Mouse (Mus musculus) E14TG2a.4 (cell line): ENCODE data around the gene Relch.

Source experiments
- H3K27me3 ChIP-seq: 2 replicates; pipeline ENCODE4 v1.6.1; 2014; ENCODE audit warnings: low read length, control low read depth; ENCODE audit not compliant: insufficient read depth
- H3K36me3 ChIP-seq: 2 replicates; pipeline ENCODE4 v1.6.1; 2014; ENCODE audit warnings: low read length, control low read depth; ENCODE audit not compliant: insufficient read depth
- H3K4me1 ChIP-seq: replicated peaks from 2 replicates; pipeline ENCODE4 v1.6.1; 2014; ENCODE audit warnings: low read depth, low read length, control low read depth
- H3K4me3 ChIP-seq: replicated peaks from 2 replicates; pipeline ENCODE4 v1.5.1; 2014; ENCODE audit warnings: mild to moderate bottlenecking, low read length
- H3K9me3 ChIP-seq: 2 replicates; pipeline ENCODE4 v1.6.1; 2014; ENCODE audit warnings: low read length, control low read depth
- CTCF ChIP-seq: conservative IDR thresholded peaks from 2 replicates; pipeline ENCODE4 v1.5.1; 2014; ENCODE audit warnings: low read length
- NANOG ChIP-seq: IDR thresholded peaks from 2 replicates; pipeline ENCODE4 v1.6.1; 2014; ENCODE audit warnings: borderline replicate concordance, low read length, mixed read lengths
- POU5F1 ChIP-seq: IDR thresholded peaks from 2 replicates; pipeline ENCODE4 v1.6.1; 2014; ENCODE audit warnings: low read length, borderline replicate concordance

Relch gene

GRCm38 (mm10) chr1:105795705-105796104 is 132.0 kb downstream of the Relch start:
- no peaks in the 10 kb centered on the region for H3K36me3 ChIP-seq
- TF ChIP-seq CTCF, result no peak
- TF ChIP-seq NANOG, result no peak
- TF ChIP-seq POU5F1, result no peak
- no peak overlapping the region for H3K4me3 ChIP-seq
- no peaks in the 10 kb centered on the region; the same call in 1 of the 2 replicates for H3K27me3 ChIP-seq
- H3K9me3 ChIP-seq, result no peaks in the 10 kb centered on the region
- no peaks in the 10 kb centered on the region for H3K4me1 ChIP-seq

GRCm38 (mm10) chr1:105800570-105800969 is 136.9 kb downstream of the Relch start:
- no peak overlapping the region for H3K4me3 ChIP-seq
- H3K36me3 ChIP-seq, result no peaks in the 10 kb centered on the region
- TF ChIP-seq NANOG, result no peak
- no peak for TF ChIP-seq CTCF
- no peak for TF ChIP-seq POU5F1
- H3K27me3 ChIP-seq, result no peaks in the 10 kb centered on the region; the same call in 1 of the 2 replicates
- H3K4me1 ChIP-seq, result no peaks in the 10 kb centered on the region
- no peaks in the 10 kb centered on the region for H3K9me3 ChIP-seq

GRCm38 (mm10) chr1:105801252-105801651 is 137.6 kb downstream of the Relch start:
- Histone ChIP-seq H3K4me3 (no peak overlapping the region), H3K4me1 (no peaks in the 10 kb centered on the region), H3K27me3 (no peaks in the 10 kb centered on the region; the same call in 1 of the 2 replicates), H3K9me3 (no peaks in the 10 kb centered on the region), H3K36me3 (no peaks in the 10 kb centered on the region)
- TF ChIP-seq POU5F1 (no peak), CTCF (no peak), NANOG (no peak)

- H3K27me3 ChIP-seq, result no peaks in the 10 kb centered on the region; the same call in 1 of the 2 replicates
- no peak for TF ChIP-seq CTCF
- no peak overlapping the region for H3K4me3 ChIP-seq
- no peaks in the 10 kb centered on the region for H3K4me1 ChIP-seq
- no peaks in the 10 kb centered on the region for H3K9me3 ChIP-seq
- no peaks in the 10 kb centered on the region for H3K36me3 ChIP-seq
These were observed 139.3 kb downstream of the Relch start for GRCm38 (mm10) chr1:105802941-105803340.

- Histone ChIP-seq H3K4me1 (no peaks in the 10 kb centered on the region), H3K9me3 (no peaks in the 10 kb centered on the region), H3K27me3 (no peaks in the 10 kb centered on the region; the same call in 1 of the 2 replicates), H3K4me3 (no peak overlapping the region), H3K36me3 (no peaks in the 10 kb centered on the region)
- TF ChIP-seq NANOG (no peak), CTCF (no peak), POU5F1 (no peak)
These were observed 140.6 kb downstream of the Relch start for GRCm38 (mm10) chr1:105804285-105804684.
